Mouse (Mus musculus) heart, postnatal 0 days (tissue): Measurements from ENCODE around the gene Alx3. TPM values are rescaled to one million over a fixed set of nuclear protein-coding genes. Genes with fewer than 3 reads are reported as not detected.

Experiments
- ATAC-seq: fragments of 200-750 bp; cut with Nextera tagmentation; 2 replicates; pipeline ENCODE4 v1.8.0; 2017; ENCODE audit warnings: low read depth, moderate number of reproducible peaks, moderate library complexity; ENCODE audit not compliant: insufficient read depth
- DNase-seq: peaks from one replicate; pipeline ENCODE4 v3.0.0-alpha.2; 2016; ENCODE audit warnings: low spot score
- H3K27ac ChIP-seq: fragments of 300-500 bp; sonication (generic); 2 replicates; pipeline ENCODE4 v1.5.1; 2014; ENCODE audit warnings: low read depth, mild to moderate bottlenecking
- H3K27me3 ChIP-seq: fragments of 300-500 bp; sonication (generic); 2 replicates; pipeline ENCODE4 v1.6.1; 2014; ENCODE audit warnings: low read length, mixed read lengths; ENCODE audit not compliant: control insufficient read depth, insufficient read depth
- H3K36me3 ChIP-seq: fragments of 300-500 bp; sonication (generic); replicated peaks from 2 replicates; pipeline ENCODE4 v1.6.1; 2014; ENCODE audit warnings: low read length, mixed read lengths; ENCODE audit not compliant: control insufficient read depth, insufficient read depth
- H3K4me1 ChIP-seq: fragments of 300-500 bp; sonication (generic); 2 replicates; pipeline ENCODE4 v1.6.1; 2014; ENCODE audit warnings: antibody characterized with exemption; ENCODE audit not compliant: control insufficient read depth, insufficient read depth
- H3K4me2 ChIP-seq: fragments of 300-500 bp; sonication (generic); 2 replicates; pipeline ENCODE4 v1.6.1; 2014; ENCODE audit warnings: low read depth, mild to moderate bottlenecking, low read length, moderate library complexity
- H3K4me3 ChIP-seq: fragments of 300-500 bp; sonication (generic); 2 replicates; pipeline ENCODE4 v1.5.1; 2014; ENCODE audit warnings: low read depth, low read length
- H3K9ac ChIP-seq: fragments of 300-500 bp; sonication (generic); replicated peaks from 2 replicates; pipeline ENCODE4 v1.6.1; 2014; ENCODE audit warnings: low read depth, low read length, mixed read lengths
- H3K9me3 ChIP-seq: fragments of 300-500 bp; sonication (generic); replicated peaks from 2 replicates; pipeline ENCODE4 v1.6.1; 2016; ENCODE audit warnings: low read length; ENCODE audit not compliant: control insufficient read depth
- CTCF ChIP-seq: IDR thresholded peaks from 2 replicates; pipeline ENCODE4 v1.5.1; 2016; ENCODE audit warnings: antibody characterized with exemption, control low read depth, low read depth
- EP300 ChIP-seq: IDR thresholded peaks from 2 replicates; pipeline ENCODE4 v1.6.1; 2016; ENCODE audit warnings: antibody characterized with exemption, low read depth
- WGBS: fragments of 180-500 bp; shearing (Covaris S2); extraction: QIAGEN DNeasy Blood & Tissue Kit; methylation state at CpG from one replicate; pipeline ENCODE4 v1.1.7; 2014; 5-methylcytosine and 5-hydroxymethylcytosine counted together
- polyA plus RNA-seq: library from polyadenylated mRNA; unstranded; fragments of >200 nt; fragmentation: Nextera tagmentation; extraction: Ambion mirVana; gene quantifications from 2 replicates; pipeline ENCODE4 v1.2.1, GENCODE M21; 2015
- total RNA-seq: library from RNA; depleted of rRNA; stranded (reverse); fragments of >200 nt; gene quantifications from 2 replicates; pipeline ENCODE4 v1.2.3, GENCODE M21; 2014; ENCODE audit warnings: low replicate concordance

Gene Alx3
- total and polyA plus RNA-seq, 2 experiments from 2014 or later, result not detected

DNA sequence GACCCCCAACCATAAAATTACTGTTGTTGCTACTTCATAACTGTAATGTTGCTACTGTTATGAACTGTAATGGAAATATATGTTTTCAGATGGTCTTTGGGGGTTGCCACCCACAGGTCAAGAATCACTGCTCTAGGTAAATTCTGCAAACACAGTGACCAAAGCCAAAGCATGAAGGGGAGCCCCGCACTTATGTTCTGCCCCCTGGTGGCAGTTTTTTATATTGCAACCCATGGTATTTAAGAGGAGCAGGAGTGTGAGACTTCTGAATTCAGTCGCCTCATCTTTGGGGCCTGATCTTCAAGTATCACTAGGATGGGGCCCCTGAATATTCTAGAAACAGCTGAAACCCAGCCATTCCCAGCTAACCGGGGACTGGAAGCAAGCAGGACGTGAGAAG is 15.4 kb upstream of the Alx3 start:
- DNase-seq (peak; percentile 41), ATAC-seq (peak; percentile 20; the same call in 1 of the 2 replicates)
- H3K4me2 ChIP-seq, result no peak overlapping the region
- H3K9me3 ChIP-seq, result no peaks in the 10 kb centered on the region
- no peak overlapping the region for H3K27ac ChIP-seq
- H3K4me3 ChIP-seq, result no peak overlapping the region
- H3K4me1 ChIP-seq, result peaks cover 7% of the 10 kb centered on the region; the same call in 1 of the 2 replicates
- H3K36me3 ChIP-seq, result no peaks in the 10 kb centered on the region
- WGBS, result 4% methylated on average over 4 of the region's 4 CpGs
- H3K9ac ChIP-seq, result no peak overlapping the region
- TF ChIP-seq CTCF (peak; percentile 78), EP300 (no peak)
- peaks cover 53% of the 10 kb centered on the region for H3K27me3 ChIP-seq

DNA sequence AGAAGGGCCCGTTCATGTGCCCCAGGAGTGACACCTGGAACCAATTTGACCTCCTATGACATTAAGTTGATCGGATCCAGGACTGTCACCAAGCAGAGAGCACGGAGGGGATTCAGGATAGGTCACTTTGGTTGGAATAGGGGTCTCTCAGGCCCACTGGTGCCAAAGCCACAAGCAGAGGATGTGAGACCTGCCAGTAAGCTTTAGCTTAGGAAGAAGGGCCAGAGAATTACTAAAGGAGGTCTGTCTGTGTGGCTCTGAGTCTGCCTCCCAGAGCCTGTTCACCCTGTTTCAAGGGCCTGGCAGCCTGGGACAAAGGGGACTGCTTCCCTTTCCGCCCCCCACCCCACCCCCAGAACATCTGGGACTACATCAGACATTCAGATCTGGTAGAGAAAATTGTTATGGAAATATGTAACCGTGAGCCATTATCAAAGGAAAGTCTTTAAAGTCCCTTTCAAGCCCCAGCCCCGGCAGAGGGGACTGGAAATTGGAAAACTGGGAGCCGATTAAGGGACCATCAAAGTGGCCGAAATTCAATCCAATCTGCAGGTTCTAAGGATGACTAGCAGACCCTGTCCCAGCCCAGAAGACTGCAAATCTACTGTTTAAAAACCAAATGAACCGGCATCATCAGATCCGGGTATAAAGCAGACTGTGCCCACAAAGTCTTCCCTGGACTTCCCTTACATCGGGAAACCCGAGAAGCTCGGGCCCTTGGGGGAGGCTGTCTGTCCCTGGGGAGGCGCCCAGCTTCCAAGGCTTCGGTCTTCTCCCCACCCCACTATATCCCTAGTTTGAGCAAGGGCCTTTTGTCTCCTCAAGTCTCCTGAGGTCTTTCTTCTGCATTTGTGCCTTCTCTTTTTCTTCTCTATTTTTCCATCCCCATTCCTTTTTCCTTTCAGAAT is 13.5 kb upstream of the Alx3 start:
- Histone ChIP-seq H3K9ac (no peak overlapping the region), H3K36me3 (no peaks in the 10 kb centered on the region), H3K27me3 (peaks cover 72% of the 10 kb centered on the region), H3K4me2 (no peak overlapping the region), H3K9me3 (no peaks in the 10 kb centered on the region), H3K4me3 (no peak overlapping the region), H3K27ac (no peak overlapping the region), H3K4me1 (peaks cover 7% of the 10 kb centered on the region; the same call in 1 of the 2 replicates)
- DNase-seq, result no peak
- no peak for ATAC-seq
- no peak for TF ChIP-seq EP300
- no peak for TF ChIP-seq CTCF
- WGBS, result 23% methylated on average over 15 of the region's 15 CpGs

DNA sequence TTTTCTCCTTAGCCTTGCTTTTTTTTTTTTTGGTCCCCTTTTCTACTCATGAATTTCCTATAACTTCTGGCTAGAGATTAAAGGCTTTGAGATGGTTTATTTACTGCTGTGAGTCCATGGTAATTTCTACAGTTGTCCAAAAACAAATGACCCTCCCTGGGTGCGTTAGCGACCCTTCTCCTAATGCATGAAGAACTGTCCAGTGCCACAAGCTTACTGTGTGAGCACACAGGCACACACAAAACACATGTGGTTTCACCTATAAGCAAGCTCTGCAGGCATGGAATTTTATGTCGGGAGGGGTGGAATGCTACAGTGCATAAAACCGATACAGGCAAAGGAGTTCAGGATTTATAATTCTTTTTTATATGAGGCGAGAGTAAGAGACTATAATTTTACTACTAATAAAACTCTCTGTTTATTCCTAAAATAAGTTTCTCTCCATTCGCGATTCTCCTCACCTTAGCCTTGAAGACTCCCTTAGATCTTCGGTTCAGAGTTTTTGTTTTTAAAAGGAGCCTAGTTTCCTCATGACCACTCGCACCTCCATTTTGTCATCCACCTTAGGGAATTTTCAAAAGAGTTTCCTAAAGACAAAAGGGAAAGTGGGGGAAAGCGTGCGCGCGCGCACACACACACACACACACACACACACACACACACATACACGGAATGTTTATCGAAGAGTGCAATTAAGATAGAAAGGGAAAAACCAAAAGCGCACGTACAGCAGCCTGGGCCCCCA is 12.5 kb upstream of the Alx3 start:
- Histone ChIP-seq H3K4me2 (peak overlapping the region; percentile 74), H3K27ac (no peak overlapping the region), H3K36me3 (no peaks in the 10 kb centered on the region), H3K9ac (no peak overlapping the region), H3K27me3 (peaks cover 81% of the 10 kb centered on the region), H3K9me3 (no peaks in the 10 kb centered on the region), H3K4me1 (peaks cover 7% of the 10 kb centered on the region; the same call in 1 of the 2 replicates), H3K4me3 (peak overlapping the region; percentile 54)
- no peak for ATAC-seq
- DNase-seq, result no peak
- TF ChIP-seq EP300 (no peak), CTCF (no peak)
- WGBS, result 7% methylated on average over 18 of the region's 18 CpGs

DNA sequence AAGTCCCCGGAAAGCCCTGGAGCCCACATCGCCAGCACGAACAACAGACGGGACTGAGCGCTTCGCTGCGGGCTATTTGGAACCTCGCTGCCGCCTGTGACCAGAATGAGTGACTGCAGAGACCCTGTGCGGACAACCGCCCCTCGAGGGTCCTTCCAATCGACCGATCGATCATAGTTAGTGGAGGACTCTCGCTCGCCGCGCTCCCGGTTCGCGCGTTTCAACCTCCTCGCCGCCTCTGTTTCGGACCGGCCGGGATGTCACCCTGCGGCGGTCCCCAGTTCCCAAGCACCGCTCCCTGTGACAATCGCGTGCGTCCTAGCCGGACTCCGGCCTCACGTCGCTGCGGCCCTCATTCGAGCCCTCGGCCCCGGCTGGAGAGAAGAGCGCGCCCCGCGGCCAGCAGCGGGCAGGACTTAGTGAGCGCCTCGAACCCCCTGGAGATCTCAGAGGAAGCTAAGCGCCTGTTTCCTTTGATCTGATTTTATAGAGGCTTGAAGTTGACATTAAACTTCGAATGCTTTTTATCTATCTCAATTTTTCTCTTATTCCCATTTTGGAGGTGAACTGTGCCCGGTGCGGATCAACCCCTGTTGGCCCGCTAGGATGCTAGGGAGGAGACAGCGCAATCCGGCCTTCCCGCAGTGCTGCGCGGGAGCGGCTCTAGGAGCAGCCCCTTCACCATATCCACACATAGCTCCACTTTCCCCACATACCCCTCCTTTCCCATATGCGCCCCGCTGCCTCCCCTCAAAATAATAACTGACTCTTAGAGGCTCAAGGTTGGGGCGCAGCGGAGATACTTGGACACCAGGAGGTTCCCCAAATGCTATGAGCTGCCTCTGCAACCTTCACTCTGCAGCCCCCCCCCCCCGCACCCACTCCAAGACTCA is 11.7 kb upstream of the Alx3 start:
- peak overlapping the region; percentile 54 for H3K4me3 ChIP-seq
- no peaks in the 10 kb centered on the region for H3K36me3 ChIP-seq
- ATAC-seq, result peak; percentile 19; the same call in 1 of the 2 replicates
- no peak for TF ChIP-seq CTCF
- TF ChIP-seq EP300, result no peak
- peaks cover 86% of the 10 kb centered on the region for H3K27me3 ChIP-seq
- DNase-seq, result no peak
- no peak overlapping the region for H3K9ac ChIP-seq
- WGBS, result 4% methylated on average over 65 of the region's 65 CpGs
- H3K27ac ChIP-seq, result no peak overlapping the region
- H3K4me2 ChIP-seq, result peak overlapping the region; percentile 74
- peaks cover 7% of the 10 kb centered on the region; the same call in 1 of the 2 replicates for H3K4me1 ChIP-seq
- H3K9me3 ChIP-seq, result no peaks in the 10 kb centered on the region

DNA sequence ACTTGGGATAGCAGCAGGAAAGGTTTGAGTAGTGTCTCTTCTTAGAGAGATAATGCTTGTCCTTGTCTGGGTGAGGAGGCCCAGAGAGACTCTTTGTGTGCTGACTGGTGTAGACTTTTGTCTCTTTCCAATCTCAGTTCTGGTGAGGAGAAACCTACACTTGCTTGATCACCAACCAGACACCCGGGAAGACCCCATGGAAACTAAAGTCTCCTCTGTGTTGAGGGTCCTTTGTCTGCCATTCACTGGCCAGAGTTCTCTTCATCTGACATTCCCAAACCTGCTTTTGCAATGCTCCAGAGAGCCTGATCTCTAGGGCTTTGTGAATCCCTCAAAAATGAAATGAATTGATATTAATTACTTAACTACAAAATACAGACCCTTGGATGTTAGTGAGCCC is 10.9 kb upstream of the Alx3 start:
- Histone ChIP-seq H3K36me3 (no peaks in the 10 kb centered on the region), H3K9me3 (no peaks in the 10 kb centered on the region), H3K4me2 (no peak overlapping the region), H3K27me3 (peaks cover 93% of the 10 kb centered on the region), H3K9ac (no peak overlapping the region), H3K4me1 (peaks cover 7% of the 10 kb centered on the region; the same call in 1 of the 2 replicates), H3K27ac (no peak overlapping the region), H3K4me3 (no peak overlapping the region)
- no peak for DNase-seq
- TF ChIP-seq EP300, result no peak
- no peak for TF ChIP-seq CTCF
- ATAC-seq, result no peak
- WGBS, result 39% methylated on average over 1 of the region's 1 CpGs
